Mouse (Mus musculus): ENCODE data around the gene Ugt1a1. TPM values are rescaled to one million over a fixed set of nuclear protein-coding genes. Genes with fewer than 3 reads are reported as not detected.
"Not testable (repeated sequence)": the region's sequence is repeated elsewhere in the genome, so short reads cannot be mapped to it uniquely, and the experiment has no call there.

Gene Ugt1a1
- not detected in 2 replicates for polyA plus RNA-seq (2015; fragmentation: Nextera tagmentation; extraction: Ambion mirVana)

DNA sequence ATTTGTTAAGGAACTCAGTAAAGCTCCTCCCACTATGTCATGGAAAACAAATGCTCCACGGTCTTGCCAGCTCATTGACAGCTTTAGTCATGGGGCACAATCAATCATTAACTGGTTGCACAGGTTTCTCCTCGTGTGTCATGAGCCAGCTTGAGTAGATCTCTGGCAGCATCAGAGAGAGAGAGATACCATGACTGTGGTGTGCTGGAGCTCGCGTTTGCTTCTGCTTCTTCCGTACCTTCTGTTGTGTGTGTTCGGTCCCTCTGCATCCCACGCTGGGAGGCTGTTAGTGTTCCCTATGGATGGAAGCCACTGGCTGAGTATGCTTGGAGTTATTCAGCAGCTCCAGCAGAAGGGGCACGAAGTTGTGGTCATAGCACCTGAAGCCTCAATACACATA is at the start of gene Ugt1a1:
Gene Ugt1a1, plus strand, starts transcription at position 148 of the 400 bp plus-strand sequence.
- H3K36me3 ChIP-seq = no peaks in the 10 kb centered on the region

DNA sequence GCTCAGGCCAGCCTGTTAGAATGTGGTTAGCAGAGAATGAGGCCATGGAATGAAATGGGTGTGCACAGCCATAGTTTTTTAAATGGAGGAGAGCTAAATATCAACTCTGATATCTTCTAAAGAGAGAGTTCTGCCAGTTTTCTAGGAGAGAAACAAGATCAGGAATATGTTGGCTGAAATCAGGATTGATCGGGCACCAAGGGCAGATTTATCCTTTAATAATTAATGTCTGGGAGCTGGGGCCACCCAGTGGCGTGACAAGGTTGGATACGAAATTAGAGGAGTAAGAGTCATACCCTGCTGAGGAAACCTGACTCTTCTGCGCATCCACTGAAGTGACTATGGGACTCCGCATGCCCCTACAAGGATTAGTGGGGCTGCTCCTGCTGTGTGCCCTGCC is 46.0 kb upstream of the Ugt1a1 start, which contains the start of gene Ugt1a5:
Gene Ugt1a5, plus strand, starts transcription at position 302 of the 400 bp plus-strand sequence.
- Histone ChIP-seq H3K36me3 (no peaks in the 10 kb centered on the region), H3K4me2 (no peak within 1 kb of the TSS), H3K27me3 (replicated peaks) (no peaks in the 10 kb centered on the region), H3K9ac (no peak within 1 kb of the TSS), H3K4me3 (no peak within 1 kb of the TSS), H3K27ac (replicated peaks) (no peak within 1 kb of the TSS), H3K9me3 (peaks cover 5% of the 10 kb centered on the region; the same call in 1 of the 2 replicates), H3K4me1 (no peaks in the 10 kb centered on the region)
- no peak for ATAC-seq (ENCODE audit: extremely low read depth, insufficient number of reproducible peaks, low FRiP score, low TSS enrichment)
- WGBS = 69% methylated on average over 5 of the region's 5 CpGs

More for the DNA sequence above, at the start of gene Ugt1a1:
- Histone ChIP-seq H3K27me3 (replicated peaks) (no peaks in the 10 kb centered on the region), H3K4me2 (no peak within 1 kb of the TSS), H3K4me1 (no peaks in the 10 kb centered on the region), H3K27ac (replicated peaks) (no peak within 1 kb of the TSS), H3K4me3 (no peak within 1 kb of the TSS), H3K9me3 (peaks cover 48% of the 10 kb centered on the region), H3K9ac (no peak within 1 kb of the TSS)
- WGBS = 59% methylated on average over 8 of the region's 8 CpGs
- no peak for ATAC-seq (ENCODE audit: extremely low read depth, insufficient number of reproducible peaks, low FRiP score, low TSS enrichment)

- 76% methylated on average over 6 of the region's 7 CpGs for WGBS
- H3K9ac ChIP-seq = not testable (repeated sequence)
Measured at GRCm38 (mm10) chr1:88172190-88172589, 39.6 kb upstream of the Ugt1a1 start.

GRCm38 (mm10) chr1:88179657-88180056 is 32.1 kb upstream of the Ugt1a1 start:
- Histone ChIP-seq H3K4me2 (no peak overlapping the region), H3K4me1 (no peaks in the 10 kb centered on the region), H3K36me3 (no peaks in the 10 kb centered on the region), H3K9me3 (peaks cover 20% of the 10 kb centered on the region), H3K27ac (replicated peaks) (no peak overlapping the region), H3K4me3 (no peak overlapping the region), H3K9ac (no peak overlapping the region), H3K27me3 (replicated peaks) (no peaks in the 10 kb centered on the region)
- ATAC-seq (ENCODE audit: extremely low read depth, insufficient number of reproducible peaks, low FRiP score, low TSS enrichment) = no peak
- WGBS = 86% methylated on average over 1 of the region's 1 CpGs

More at GRCm38 (mm10) chr1:88172190-88172589, 39.6 kb upstream of the Ugt1a1 start:
- not testable (repeated sequence) for H3K4me1 ChIP-seq; ATAC-seq (ENCODE audit: extremely low read depth, insufficient number of reproducible peaks, low FRiP score, low TSS enrichment); H3K36me3 ChIP-seq; H3K4me3 ChIP-seq; H3K27me3 ChIP-seq (replicated peaks); H3K4me2 ChIP-seq; H3K27ac ChIP-seq (replicated peaks)
- peaks cover 24% of the 10 kb centered on the region for H3K9me3 ChIP-seq

GRCm38 (mm10) chr1:88186325-88186935 is 25.3 kb upstream of the Ugt1a1 start:
- H3K27ac ChIP-seq (replicated peaks) = no peak overlapping the region

GRCm38 (mm10) chr1:88192136-88192535 is 19.6 kb upstream of the Ugt1a1 start:
- H3K9ac ChIP-seq = no peak overlapping the region
- WGBS = 65% methylated on average over 3 of the region's 3 CpGs
- H3K36me3 ChIP-seq = no peaks in the 10 kb centered on the region
- no peaks in the 10 kb centered on the region for H3K9me3 ChIP-seq
- H3K27ac ChIP-seq (replicated peaks) = no peak overlapping the region
- no peak for ATAC-seq (ENCODE audit: extremely low read depth, insufficient number of reproducible peaks, low FRiP score, low TSS enrichment)
- no peaks in the 10 kb centered on the region for H3K4me1 ChIP-seq
- H3K4me2 ChIP-seq = no peak overlapping the region
- H3K4me3 ChIP-seq = no peak overlapping the region
- 0 out of 2 replicates have a peak, but pooled peaks cover 3% of the 10 kb centered on the region for H3K27me3 ChIP-seq (replicated peaks)

More at GRCm38 (mm10) chr1:88186325-88186935, 25.3 kb upstream of the Ugt1a1 start:
- Histone ChIP-seq H3K9me3 (no peaks in the 10 kb centered on the region), H3K4me1 (no peaks in the 10 kb centered on the region), H3K9ac (no peak overlapping the region), H3K27me3 (replicated peaks) (no peaks in the 10 kb centered on the region), H3K4me2 (no peak overlapping the region), H3K4me3 (no peak overlapping the region), H3K36me3 (no peaks in the 10 kb centered on the region)
- 78% methylated on average over 5 of the region's 5 CpGs for WGBS
- no peak for ATAC-seq (ENCODE audit: extremely low read depth, insufficient number of reproducible peaks, low FRiP score, low TSS enrichment)

DNA sequence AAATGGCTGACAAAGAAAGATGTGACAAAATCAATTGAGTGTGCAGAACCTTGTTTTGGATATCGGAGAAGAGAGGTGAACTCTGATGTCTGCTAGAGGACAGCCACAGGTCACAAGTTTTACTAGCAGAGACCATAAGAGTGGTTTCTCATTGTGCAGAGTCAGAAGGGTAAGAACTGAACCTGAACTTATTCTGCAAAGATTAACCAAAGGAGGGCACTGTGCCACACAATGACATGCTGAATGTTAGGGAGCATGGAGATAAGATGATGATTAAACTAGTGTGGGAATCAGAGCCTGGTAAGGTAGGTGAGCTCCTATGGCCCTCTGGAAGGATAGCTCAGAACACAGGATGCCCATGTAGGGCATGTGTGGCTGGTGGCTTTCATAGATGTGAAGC is 16.1 kb upstream of the Ugt1a1 start:
- no peak overlapping the region for H3K4me2 ChIP-seq
- no peak for ATAC-seq (ENCODE audit: extremely low read depth, insufficient number of reproducible peaks, low FRiP score, low TSS enrichment)
- no peak overlapping the region for H3K27ac ChIP-seq (replicated peaks)
- H3K4me3 ChIP-seq = no peak overlapping the region
- no peaks in the 10 kb centered on the region; the same call in 1 of the 2 replicates for H3K4me1 ChIP-seq
- H3K9ac ChIP-seq = no peak overlapping the region
- H3K27me3 ChIP-seq (replicated peaks) = 0 out of 2 replicates have a peak, but pooled peaks cover 3% of the 10 kb centered on the region
- no peaks in the 10 kb centered on the region for H3K9me3 ChIP-seq
- WGBS = 88% methylated on average over 1 of the region's 1 CpGs
- no peaks in the 10 kb centered on the region for H3K36me3 ChIP-seq

- 63% methylated on average over 3 of the region's 3 CpGs for WGBS
- H3K9ac ChIP-seq = no peak overlapping the region
- H3K27ac ChIP-seq (replicated peaks) = no peak overlapping the region
- H3K4me2 ChIP-seq = no peak overlapping the region
- H3K4me1 ChIP-seq = no peaks in the 10 kb centered on the region; the same call in 1 of the 2 replicates
- H3K4me3 ChIP-seq = no peak overlapping the region
- ATAC-seq (ENCODE audit: extremely low read depth, insufficient number of reproducible peaks, low FRiP score, low TSS enrichment) = no peak
- H3K9me3 ChIP-seq = no peaks in the 10 kb centered on the region
- H3K36me3 ChIP-seq = no peaks in the 10 kb centered on the region
- 0 out of 2 replicates have a peak, but pooled peaks cover 3% of the 10 kb centered on the region for H3K27me3 ChIP-seq (replicated peaks)
Measured at GRCm38 (mm10) chr1:88197443-88197842, 14.3 kb upstream of the Ugt1a1 start.

DNA sequence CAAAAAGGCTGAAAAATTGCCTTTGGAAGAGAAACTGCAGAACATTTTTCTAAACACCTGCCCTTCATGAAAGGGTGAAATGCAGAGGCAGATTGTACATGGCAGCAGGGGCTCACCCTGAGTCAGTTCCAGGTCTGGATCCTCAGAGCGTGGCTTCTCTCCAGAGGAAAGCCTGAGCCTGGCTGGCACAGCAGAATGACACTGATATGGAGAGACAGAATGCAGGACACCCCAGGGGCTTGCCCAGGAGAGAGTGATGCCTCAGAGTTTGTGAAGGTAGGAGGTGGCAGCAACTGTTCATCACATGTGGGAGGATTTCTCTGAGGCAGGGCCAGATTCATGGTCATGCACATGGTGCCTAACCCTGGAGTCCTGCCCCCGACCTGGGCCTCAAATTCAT is 11.8 kb upstream of the Ugt1a1 start:
- no peaks in the 10 kb centered on the region for H3K36me3 ChIP-seq
- H3K4me1 ChIP-seq = peaks cover 2% of the 10 kb centered on the region
- H3K27ac ChIP-seq (replicated peaks) = no peak overlapping the region
- no peak for ATAC-seq (ENCODE audit: extremely low read depth, insufficient number of reproducible peaks, low FRiP score, low TSS enrichment)
- H3K4me2 ChIP-seq = no peak overlapping the region
- 46% methylated on average over 2 of the region's 2 CpGs for WGBS
- H3K4me3 ChIP-seq = no peak overlapping the region
- no peak overlapping the region for H3K9ac ChIP-seq
- peaks cover 3% of the 10 kb centered on the region; the same call in 1 of the 2 replicates for H3K27me3 ChIP-seq (replicated peaks)
- H3K9me3 ChIP-seq = no peaks in the 10 kb centered on the region

DNA sequence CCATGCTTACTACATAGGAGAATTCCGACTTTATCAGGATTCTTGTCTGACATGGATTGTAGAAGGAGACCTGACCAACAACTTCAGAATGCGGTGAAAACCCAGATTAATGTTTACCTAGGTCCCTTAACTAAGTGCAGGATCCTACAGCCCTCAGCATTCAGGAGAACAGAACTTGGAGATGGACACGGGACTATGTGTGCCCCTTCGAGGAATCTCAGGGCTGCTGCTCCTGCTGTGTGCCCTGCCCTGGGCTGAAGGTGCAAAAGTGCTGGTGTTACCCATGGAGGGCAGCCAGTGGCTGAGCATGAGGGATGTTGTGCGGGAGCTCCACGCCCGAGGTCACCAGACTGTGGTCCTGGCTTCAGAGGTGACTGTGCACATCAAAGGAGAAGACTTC is 11.3 kb upstream of the Ugt1a1 start, which contains the start of gene Ugt1a2:
Gene Ugt1a2, plus strand, starts transcription at position 146 of the 400 bp plus-strand sequence.
- Histone ChIP-seq H3K27me3 (replicated peaks) (peaks cover 3% of the 10 kb centered on the region; the same call in 1 of the 2 replicates), H3K9me3 (no peaks in the 10 kb centered on the region), H3K36me3 (no peaks in the 10 kb centered on the region), H3K4me3 (no peak within 1 kb of the TSS), H3K9ac (no peak within 1 kb of the TSS), H3K27ac (replicated peaks) (no peak within 1 kb of the TSS), H3K4me1 (peaks cover 5% of the 10 kb centered on the region), H3K4me2 (no peak within 1 kb of the TSS)
- no peak for ATAC-seq (ENCODE audit: extremely low read depth, insufficient number of reproducible peaks, low FRiP score, low TSS enrichment)
- 74% methylated on average over 7 of the region's 7 CpGs for WGBS

DNA sequence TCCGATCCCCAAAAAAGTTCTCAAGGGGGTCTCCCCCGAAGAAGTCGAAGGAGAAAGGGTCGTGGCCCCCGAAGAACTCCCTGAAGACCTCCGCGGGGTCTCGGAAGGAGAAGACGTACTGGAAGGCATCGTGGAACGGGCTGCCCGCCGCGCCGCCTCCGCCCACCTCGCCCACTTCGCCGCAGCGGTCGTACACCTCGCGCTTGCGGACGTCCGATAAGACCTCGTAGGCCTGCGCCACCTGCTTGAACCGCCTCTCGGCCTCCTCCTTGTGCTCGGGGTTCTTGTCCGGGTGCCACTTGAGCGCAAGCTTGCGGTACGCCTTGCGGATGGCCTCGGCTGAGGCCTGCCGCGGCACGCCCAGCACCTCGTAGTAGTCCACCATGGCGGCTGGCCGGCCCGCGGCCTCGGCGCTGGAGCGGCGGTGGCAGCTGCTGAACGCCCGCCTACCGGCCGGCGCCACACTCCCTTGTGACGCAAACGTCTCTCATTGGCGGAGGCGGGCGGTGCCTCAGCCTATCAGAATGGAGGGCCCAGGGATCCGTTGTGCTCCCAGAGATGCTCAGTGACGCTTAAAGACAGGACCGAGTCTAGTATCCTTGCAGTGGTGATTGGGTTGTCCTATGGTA is 6.4 kb upstream of the Ugt1a1 start, which contains the start of gene Dnajb3:
Gene Dnajb3, minus strand, starts transcription at position 489 of the 629 bp plus-strand sequence.
- 3% methylated on average over 62 of the region's 62 CpGs for WGBS
- Histone ChIP-seq H3K4me3 (peak within 1 kb of the TSS; percentile 63), H3K27ac (replicated peaks) (peak within 1 kb of the TSS; percentile 20), H3K9ac (peak within 1 kb of the TSS; percentile 87), H3K9me3 (no peaks in the 10 kb centered on the region), H3K36me3 (no peaks in the 10 kb centered on the region), H3K4me1 (peaks cover 11% of the 10 kb centered on the region), H3K27me3 (replicated peaks) (no peaks in the 10 kb centered on the region; the same call in 1 of the 2 replicates), H3K4me2 (peak within 1 kb of the TSS; percentile 91)
- peak; percentile 96 for ATAC-seq (ENCODE audit: extremely low read depth, insufficient number of reproducible peaks, low FRiP score, low TSS enrichment)
